Mouse (Mus musculus): Measurements from ENCODE around the gene Lpar3. TPM values are rescaled to one million over a fixed set of nuclear protein-coding genes. Genes with fewer than 3 reads are reported as not detected.
A peak's percentile ranks its signal among the peaks of the same experiment; 100 is the strongest.

Gene Lpar3
- polyA plus RNA-seq (2012; rRNA removed), result 0.02 TPM in 1 of 2 replicates, not detected in the other
- polyA plus RNA-seq (2014; fragmentation: Nextera tagmentation; extraction: Ambion mirVana), result 0.06 TPM in 1 of 2 replicates, not detected in the other

DNA sequence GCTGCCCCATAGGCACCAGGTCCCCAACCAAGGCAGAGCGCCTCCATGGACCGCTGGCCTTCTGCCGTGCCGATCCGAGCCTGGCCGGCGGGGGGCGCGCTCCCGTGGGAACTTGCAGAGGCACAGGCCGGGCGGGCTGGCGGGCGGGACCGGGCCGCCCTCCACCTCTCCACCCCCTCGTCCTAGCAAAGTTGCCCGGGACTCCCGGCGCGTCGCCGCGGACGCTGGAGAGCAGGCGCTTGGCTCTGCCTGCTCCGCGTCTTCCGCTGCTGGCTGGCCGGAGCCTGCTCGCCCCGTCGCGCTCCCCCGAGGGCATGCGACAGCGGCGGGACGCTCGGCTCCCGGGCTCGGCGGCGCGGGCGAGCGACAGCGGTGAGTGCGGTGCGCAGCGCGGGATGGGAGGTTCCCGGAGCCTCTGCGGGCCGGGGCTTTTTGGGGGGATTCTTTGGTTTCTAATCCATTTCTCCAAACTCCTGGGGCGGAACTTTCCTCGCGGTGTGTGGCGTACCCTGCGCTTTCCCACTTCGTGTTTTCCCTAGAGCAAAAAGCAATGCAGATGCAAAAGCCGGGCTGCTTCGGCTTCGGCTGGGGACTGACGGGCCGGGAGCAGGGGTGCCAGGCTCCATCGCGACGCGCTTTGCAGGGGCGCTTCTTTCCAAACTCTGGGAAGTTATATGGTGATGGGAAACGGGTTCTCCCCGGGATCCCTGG, at the start of gene Lpar3:
Lpar3 (plus strand) TSS at position 188 of the 711 bp plus-strand sequence.
- peak in 1 of 3 experiments; percentile 6 for DNase-seq (ENCODE audit: low read depth in 3 of 3, low spot score in 3 of 3)
- no peak within 1 kb of the TSS for H3K27ac ChIP-seq
- H3K4me1 ChIP-seq (replicated peaks; ENCODE audit: control insufficient read depth in 2 of 2, insufficient read depth in 2 of 2, low read length in 1 of 2), result no peaks in the 10 kb centered on the region
- no peak within 1 kb of the TSS for H3K9ac ChIP-seq (replicated peaks)
- no peaks in the 10 kb centered on the region for H3K36me3 ChIP-seq (replicated peaks; ENCODE audit: control insufficient read depth, insufficient read depth, low read depth)
- H3K4me2 ChIP-seq (ENCODE audit: low read depth), result peak within 1 kb of the TSS; percentile 45
- 2% methylated on average over 73 of the region's 73 CpGs for WGBS (ENCODE audit: insufficient replicate concordance)
- TF ChIP-seq CTCF (IDR thresholded peaks at IDR 0.05; ENCODE audit: low read depth) (peak; percentile 47; the same call in 1 of the 2 replicates), EP300 (IDR thresholded peaks at IDR 0.05; ENCODE audit: low read depth) (no peak)
- peaks cover 30% of the 10 kb centered on the region for H3K27me3 ChIP-seq (ENCODE audit: control insufficient read depth, insufficient read depth, low read length)
- H3K9me3 ChIP-seq (ENCODE audit: control insufficient read depth, low read length), result no peaks in the 10 kb centered on the region
- ATAC-seq (ENCODE audit: insufficient read depth), result no peak
- peak within 1 kb of the TSS in 1 of 2 experiments; percentile 17; a peak in 3 of 4 replicates for H3K4me3 ChIP-seq (ENCODE audit: insufficient read depth in 1 of 2, low read depth in 2 of 2, low read length in 2 of 2)

DNA sequence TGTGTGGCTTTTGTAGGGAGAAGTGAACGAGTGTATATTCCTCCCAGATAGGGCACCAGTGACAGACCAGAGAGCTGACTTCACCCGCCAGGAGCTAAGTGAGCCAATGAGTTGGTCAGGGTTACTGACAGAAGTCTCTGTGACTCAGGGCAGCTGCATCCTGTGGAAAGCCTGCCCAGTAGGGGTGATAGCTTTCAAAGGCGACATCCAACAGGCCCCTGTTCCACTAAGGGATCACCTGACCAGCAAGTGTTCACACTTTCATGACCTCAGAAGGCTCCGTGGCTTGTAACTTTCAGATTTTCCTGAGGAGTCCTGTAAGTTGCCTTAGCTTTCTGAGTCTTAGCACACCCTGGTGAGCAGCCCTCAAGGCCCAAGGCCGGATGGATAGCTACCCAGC, 47.7 kb upstream of the Lpar3 start:
- no peak overlapping the region for H3K4me3 ChIP-seq (ENCODE audit: insufficient read depth in 1 of 2, low read depth in 2 of 2, low read length in 2 of 2)
- H3K9me3 ChIP-seq (ENCODE audit: control insufficient read depth, low read length), result no peaks in the 10 kb centered on the region
- TF ChIP-seq CTCF (IDR thresholded peaks at IDR 0.05; ENCODE audit: low read depth) (no peak), EP300 (IDR thresholded peaks at IDR 0.05; ENCODE audit: low read depth) (no peak)
- no peaks in the 10 kb centered on the region for H3K36me3 ChIP-seq (replicated peaks; ENCODE audit: control insufficient read depth, insufficient read depth, low read depth)
- 51% methylated on average over 5 of the region's 5 CpGs for WGBS (ENCODE audit: insufficient replicate concordance)
- no peak overlapping the region for H3K9ac ChIP-seq (replicated peaks)
- no peak overlapping the region for H3K27ac ChIP-seq
- ATAC-seq (ENCODE audit: insufficient read depth), result no peak
- no peaks in the 10 kb centered on the region for H3K27me3 ChIP-seq (ENCODE audit: control insufficient read depth, insufficient read depth, low read length)
- no peaks in the 10 kb centered on the region for H3K4me1 ChIP-seq (replicated peaks; ENCODE audit: control insufficient read depth in 2 of 2, insufficient read depth in 2 of 2, low read length in 1 of 2)
- no peak overlapping the region for H3K4me2 ChIP-seq (ENCODE audit: low read depth)
- no peak for DNase-seq (ENCODE audit: low read depth in 3 of 3, low spot score in 3 of 3)

DNA sequence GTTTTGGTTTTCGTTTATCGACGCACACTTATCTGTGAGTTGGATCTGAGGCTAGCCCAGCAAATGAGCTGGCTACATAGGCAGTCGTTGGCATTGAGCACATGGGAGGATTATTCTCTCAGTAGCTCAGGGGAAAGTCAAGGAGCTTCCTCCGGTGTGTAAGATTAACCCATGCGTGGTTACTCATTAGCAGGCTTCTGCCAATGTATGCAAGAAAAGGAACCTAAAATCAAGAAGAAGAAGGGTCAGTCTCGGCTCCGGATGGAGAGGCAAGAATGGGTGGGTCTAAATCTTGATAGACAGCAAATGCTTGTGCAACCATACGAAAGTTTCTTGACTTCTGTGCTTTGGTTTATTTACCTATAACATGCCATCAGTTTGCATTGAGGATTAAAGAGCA, 46.5 kb upstream of the Lpar3 start:
- Histone ChIP-seq H3K9ac (replicated peaks) (no peak overlapping the region), H3K36me3 (replicated peaks; ENCODE audit: control insufficient read depth, insufficient read depth, low read depth) (no peaks in the 10 kb centered on the region), H3K27ac (no peak overlapping the region), H3K4me1 (replicated peaks; ENCODE audit: control insufficient read depth in 2 of 2, insufficient read depth in 2 of 2, low read length in 1 of 2) (no peaks in the 10 kb centered on the region), H3K4me2 (ENCODE audit: low read depth) (no peak overlapping the region), H3K9me3 (ENCODE audit: control insufficient read depth, low read length) (no peaks in the 10 kb centered on the region), H3K27me3 (ENCODE audit: control insufficient read depth, insufficient read depth, low read length) (no peaks in the 10 kb centered on the region), H3K4me3 (ENCODE audit: insufficient read depth in 1 of 2, low read depth in 2 of 2, low read length in 2 of 2) (no peak overlapping the region)
- no peak for TF ChIP-seq EP300 (IDR thresholded peaks at IDR 0.05; ENCODE audit: low read depth)
- no peak for TF ChIP-seq CTCF (IDR thresholded peaks at IDR 0.05; ENCODE audit: low read depth)
- no peak for ATAC-seq (ENCODE audit: insufficient read depth)
- no peak for DNase-seq (ENCODE audit: low read depth in 3 of 3, low spot score in 3 of 3)
- WGBS (ENCODE audit: insufficient replicate concordance), result 67% methylated on average over 9 of the region's 9 CpGs

GRCm38 (mm10) chr3:146177295-146177694, 43.5 kb upstream of the Lpar3 start:
- no peak overlapping the region for H3K27ac ChIP-seq
- H3K4me2 ChIP-seq (ENCODE audit: low read depth), result no peak overlapping the region
- H3K36me3 ChIP-seq (replicated peaks; ENCODE audit: control insufficient read depth, insufficient read depth, low read depth), result no peaks in the 10 kb centered on the region
- ATAC-seq (ENCODE audit: insufficient read depth) (no peak), DNase-seq (ENCODE audit: low read depth in 3 of 3, low spot score in 3 of 3) (no peak)
- no peak overlapping the region for H3K4me3 ChIP-seq (ENCODE audit: insufficient read depth in 1 of 2, low read depth in 2 of 2, low read length in 2 of 2)
- H3K9ac ChIP-seq (replicated peaks), result no peak overlapping the region
- no peaks in the 10 kb centered on the region for H3K4me1 ChIP-seq (replicated peaks; ENCODE audit: control insufficient read depth in 2 of 2, insufficient read depth in 2 of 2, low read length in 1 of 2)
- TF ChIP-seq CTCF (IDR thresholded peaks at IDR 0.05; ENCODE audit: low read depth), result no peak
- 48% methylated on average over 7 of the region's 7 CpGs for WGBS (ENCODE audit: insufficient replicate concordance)
- H3K27me3 ChIP-seq (ENCODE audit: control insufficient read depth, insufficient read depth, low read length), result no peaks in the 10 kb centered on the region
- H3K9me3 ChIP-seq (ENCODE audit: control insufficient read depth, low read length), result no peaks in the 10 kb centered on the region

GRCm38 (mm10) chr3:146177748-146178582, 42.8 kb upstream of the Lpar3 start:
- 6% methylated on average over 16 of the region's 16 CpGs for WGBS (ENCODE audit: insufficient replicate concordance)
- ATAC-seq (ENCODE audit: insufficient read depth) (peak; percentile 60; the same call in 1 of the 2 replicates), DNase-seq (ENCODE audit: low read depth in 3 of 3, low spot score in 3 of 3) (peak; percentile 28 to 50 (median 33))
- Histone ChIP-seq H3K4me2 (ENCODE audit: low read depth) (0 out of 2 replicates have a peak overlapping the region, but pooled peaks have one; percentile 22), H3K9ac (replicated peaks) (no peak overlapping the region), H3K9me3 (ENCODE audit: control insufficient read depth, low read length) (no peaks in the 10 kb centered on the region), H3K4me3 (ENCODE audit: insufficient read depth in 1 of 2, low read depth in 2 of 2, low read length in 2 of 2) (no peak overlapping the region), H3K27me3 (ENCODE audit: control insufficient read depth, insufficient read depth, low read length) (no peaks in the 10 kb centered on the region), H3K4me1 (replicated peaks; ENCODE audit: control insufficient read depth in 2 of 2, insufficient read depth in 2 of 2, low read length in 1 of 2) (no peaks in the 10 kb centered on the region), H3K36me3 (replicated peaks; ENCODE audit: control insufficient read depth, insufficient read depth, low read depth) (no peaks in the 10 kb centered on the region), H3K27ac (no peak overlapping the region)
- TF ChIP-seq EP300 (IDR thresholded peaks at IDR 0.05; ENCODE audit: low read depth) (no peak), CTCF (IDR thresholded peaks at IDR 0.05; ENCODE audit: low read depth) (peak; percentile 82)

Measured in liver, embryonic 14.5 days (tissue).